Mouse (Mus musculus) liver, postnatal 0 days (tissue): Measurements from ENCODE around the gene Col6a4.

Source experiments
- CTCF ChIP-seq: sonication (generic); IDR thresholded peaks from 2 replicates; pipeline ENCODE4 v1.5.1; 2016; ENCODE audit warnings: antibody characterized with exemption, low read depth
- EP300 ChIP-seq: IDR thresholded peaks from 2 replicates; pipeline ENCODE4 v1.6.1; 2016; ENCODE audit warnings: antibody characterized with exemption, low read depth, mild to moderate bottlenecking

DNA sequence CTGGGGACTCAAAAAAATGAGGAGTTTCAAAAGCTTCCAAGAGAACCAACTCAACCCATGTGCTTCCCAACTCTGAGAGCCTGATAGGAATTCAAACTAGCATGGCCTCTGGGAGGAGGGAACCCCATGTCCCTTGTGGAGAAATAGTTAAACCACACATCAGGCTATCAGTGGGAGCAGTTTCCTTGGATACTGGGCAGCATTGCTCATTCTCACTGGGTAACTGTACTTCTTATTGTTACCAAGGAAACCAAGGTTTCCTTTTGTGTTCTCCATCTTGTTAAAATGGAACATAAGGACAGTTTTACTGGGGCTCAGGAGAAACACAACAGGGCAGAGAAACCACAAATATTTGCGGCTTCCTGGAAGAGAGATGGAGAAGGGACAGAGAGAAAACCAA is 146.8 kb downstream of the Col6a4 start:
- TF ChIP-seq CTCF (no peak), EP300 (no peak)
